Mouse (Mus musculus): ENCODE measurements at regions not wholly inside any gene's neighbourhood (a gene's known extent, or its start where the extent isn't known, plus 50 kb on each side); places are given as distances from the start of the nearest gene placed in this dataset.

GRCm38 (mm10) chr3:21820051-21820598, 256.3 kb upstream of the Tbl1xr1 start:
- TF ChIP-seq POLR2A (IDR thresholded peaks at IDR 0.05; ENCODE audit: insufficient read depth, low read depth, low read length) (no peak), CTCF (IDR thresholded peaks at IDR 0.05; ENCODE audit: insufficient read depth, low read depth, low read length) (no peak)
